Mouse (Mus musculus): Measurements from ENCODE around the gene Cartpt. TPM values are rescaled to one million over a fixed set of nuclear protein-coding genes. Genes with fewer than 3 reads are reported as not detected.

Gene Cartpt
- not detected in 2 replicates for total RNA-seq (2012; rRNA removed)
- total RNA-seq (2014; rRNA removed), result not detected in 2 replicates
- polyA plus RNA-seq (2012; ENCODE audit: insufficient read length, low read depth), result not detected in 2 replicates

- Histone ChIP-seq H3K27ac (ENCODE audit: insufficient read depth, low read depth) (no peak within 1 kb of the TSS), H3K36me3 (replicated peaks in 1 of 2; ENCODE audit: control insufficient read depth in 1 of 2, insufficient read depth in 1 of 2, low read length in 1 of 2) (no peaks in the 10 kb centered on the region), H3K4me1 (ENCODE audit: control insufficient read depth in 1 of 2, insufficient read depth in 2 of 2) (peaks cover 11 to 33% of the 10 kb centered on the region in 2 experiments), H3K79me2 (replicated peaks; ENCODE audit: control insufficient read depth, extremely low read depth, insufficient read depth, poor library complexity, severe bottlenecking) (no peaks in the 10 kb centered on the region), H3K4me3 (replicated peaks in 1 of 3; ENCODE audit: low read depth in 2 of 3, low read length in 2 of 3, poor library complexity in 1 of 3) (no peak within 1 kb of the TSS), H3K9me3 (replicated peaks; ENCODE audit: low read length) (no peaks in the 10 kb centered on the region), H3K9ac (ENCODE audit: insufficient read depth, low read depth) (no peak within 1 kb of the TSS), H3K4me2 (ENCODE audit: insufficient read depth, low read depth, poor library complexity, severe bottlenecking) (no peak within 1 kb of the TSS), H3K27me3 (replicated peaks) (no peaks in the 10 kb centered on the region)
- in situ Hi-C loops (cut with MboI; ENCODE audit: low pct_ligation_motif_present, low pct_unique_long_range_greater_than_20kb, low sequenced_read_pairs), result no loop called here
- no peak for DNase-seq (ENCODE audit: extremely low read depth)
- no peak for TF ChIP-seq SIN3A (IDR thresholded peaks at IDR 0.05; ENCODE audit: low read length)
- no peak for TF ChIP-seq CTCF (conservative IDR thresholded peaks at IDR 0.05 in 1 of 2, IDR thresholded peaks at IDR 0.05 in 1 of 2; ENCODE audit: low read depth in 2 of 2, low read length in 2 of 2)
- no peak for TF ChIP-seq JUND (conservative IDR thresholded peaks at IDR 0.05; ENCODE audit: low read depth, low read length)
- TF ChIP-seq KAT2A (IDR thresholded peaks at IDR 0.05; ENCODE audit: insufficient replicate concordance, low read length), result no peak
- no peak for TF ChIP-seq MAX (IDR thresholded peaks at IDR 0.05; ENCODE audit: low read length)
- TF ChIP-seq E2F4 (IDR thresholded peaks at IDR 0.05; ENCODE audit: insufficient replicate concordance, low read depth, low read length), result no peak
- TF ChIP-seq RCOR1 (conservative IDR thresholded peaks at IDR 0.05; ENCODE audit: low read depth, low read length), result no peak
- TF ChIP-seq MXI1 (IDR thresholded peaks at IDR 0.05; ENCODE audit: low read depth, low read length), result no peak
- no peak for TF ChIP-seq ZC3H11A (IDR thresholded peaks at IDR 0.05; ENCODE audit: low read depth, low read length)
- no peak for TF ChIP-seq ELF1 (IDR thresholded peaks at IDR 0.05; ENCODE audit: low read depth, low read length)
- no peak for TF ChIP-seq USF1 (IDR thresholded peaks at IDR 0.05; ENCODE audit: low read depth, low read length)
- no peak for TF ChIP-seq NELFE (IDR thresholded peaks at IDR 0.05; ENCODE audit: low read depth, low read length)
- no peak for TF ChIP-seq MAZ (IDR thresholded peaks at IDR 0.05; ENCODE audit: low read depth, low read length)
- no peak for TF ChIP-seq CHD2 (IDR thresholded peaks at IDR 0.05; ENCODE audit: low read length)
- TF ChIP-seq CHD1 (IDR thresholded peaks at IDR 0.05; ENCODE audit: low read depth, low read length), result no peak
- TF ChIP-seq ZNF384 (IDR thresholded peaks at IDR 0.05; ENCODE audit: low read depth, low read length), result no peak
- dilution Hi-C loops (cut with MboI; ENCODE audit: extremely low pct_ligation_motif_present, extremely low pct_unique_long_range_greater_than_20kb, low sequenced_read_pairs), result no loop called here
Observed at GRCm38 (mm10) chr13:99900965-99901364, at the start of gene Cartpt. Gene Cartpt (minus strand): TSS chr13:99901091.

- Histone ChIP-seq H3K27ac (ENCODE audit: insufficient read depth, low read depth) (no peak overlapping the region), H3K9me3 (replicated peaks; ENCODE audit: low read length) (peaks cover 5% of the 10 kb centered on the region), H3K9ac (ENCODE audit: insufficient read depth, low read depth) (no peak overlapping the region), H3K27me3 (replicated peaks) (no peaks in the 10 kb centered on the region), H3K4me1 (ENCODE audit: control insufficient read depth in 1 of 2, insufficient read depth in 2 of 2) (peaks cover 2 to 10% of the 10 kb centered on the region in 2 experiments; a peak in 1 of 4 replicates), H3K36me3 (replicated peaks in 1 of 2; ENCODE audit: control insufficient read depth in 1 of 2, insufficient read depth in 1 of 2, low read length in 1 of 2) (peaks cover 9 to 40% of the 10 kb centered on the region in 2 experiments), H3K79me2 (replicated peaks; ENCODE audit: control insufficient read depth, extremely low read depth, insufficient read depth, poor library complexity, severe bottlenecking) (no peaks in the 10 kb centered on the region), H3K4me3 (replicated peaks in 1 of 3; ENCODE audit: low read depth in 2 of 3, low read length in 2 of 3, poor library complexity in 1 of 3) (no peak overlapping the region), H3K4me2 (ENCODE audit: insufficient read depth, low read depth, poor library complexity, severe bottlenecking) (no peak overlapping the region)
- in situ Hi-C loops (cut with MboI; ENCODE audit: low pct_ligation_motif_present, low pct_unique_long_range_greater_than_20kb, low sequenced_read_pairs) (loop anchor here (5.0 kb wide), 1 partner anchor 50 kb away; no protein-coding TSS in a partner anchor), dilution Hi-C loops (cut with MboI; ENCODE audit: extremely low pct_ligation_motif_present, extremely low pct_unique_long_range_greater_than_20kb, low sequenced_read_pairs) (no loop called here)
- TF ChIP-seq MYC (IDR thresholded peaks at IDR 0.05; ENCODE audit: low read depth, low read length), result no peak
- TF ChIP-seq SIN3A (IDR thresholded peaks at IDR 0.05; ENCODE audit: low read length), result no peak
- TF ChIP-seq USF1 (IDR thresholded peaks at IDR 0.05; ENCODE audit: low read depth, low read length), result no peak
- TF ChIP-seq GABPA (IDR thresholded peaks at IDR 0.05; ENCODE audit: insufficient replicate concordance, low read depth, low read length), result no peak
- DNase-seq (ENCODE audit: extremely low read depth), result no peak
Observed at GRCm38 (mm10) chr13:99947417-99947816, 46.5 kb upstream of the Cartpt start.
